Mouse (Mus musculus): ENCODE data around the gene Atp13a3. TPM values are rescaled to one million over a fixed set of nuclear protein-coding genes. Genes with fewer than 3 reads are reported as not detected.

Atp13a3 gene
- polyA plus RNA-seq, 1 experiment from 2014 or later, result 7.8 TPM

DNA sequence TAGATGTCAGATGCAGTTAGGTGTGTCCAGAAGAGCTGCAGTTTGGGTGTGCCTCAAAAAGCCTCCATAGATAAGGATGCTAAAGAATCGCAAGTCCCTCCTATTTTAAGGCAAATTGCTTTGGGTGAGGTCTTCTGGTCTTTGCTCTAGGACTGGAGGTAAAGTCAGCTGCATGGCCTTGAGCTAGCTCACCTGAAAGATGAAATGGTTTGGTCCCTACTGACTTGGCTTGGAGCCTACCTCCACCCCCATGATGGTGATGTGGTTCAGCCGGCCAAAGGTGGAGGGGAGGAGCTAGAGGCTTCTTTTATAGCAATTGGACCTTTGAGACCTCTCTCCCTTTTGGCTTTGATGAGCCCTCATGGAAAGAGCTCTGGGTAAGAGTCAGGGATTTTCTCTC lies 1.7 kb upstream of the Atp13a3 start:
- H3K27ac ChIP-seq (replicated peaks), result no peak overlapping the region
- H3K4me2 ChIP-seq, result no peak overlapping the region
- WGBS, result 81% methylated on average over 2 of the region's 2 CpGs
- no peak overlapping the region for H3K4me3 ChIP-seq (replicated peaks)
- H3K27me3 ChIP-seq (replicated peaks), result no peaks in the 10 kb centered on the region
- H3K9me3 ChIP-seq (replicated peaks), result no peaks in the 10 kb centered on the region
- no peaks in the 10 kb centered on the region for H3K4me1 ChIP-seq
- no peaks in the 10 kb centered on the region for H3K36me3 ChIP-seq
- no peak overlapping the region for H3K9ac ChIP-seq (replicated peaks)
- ATAC-seq (ENCODE audit: low FRiP score), result no peak

DNA sequence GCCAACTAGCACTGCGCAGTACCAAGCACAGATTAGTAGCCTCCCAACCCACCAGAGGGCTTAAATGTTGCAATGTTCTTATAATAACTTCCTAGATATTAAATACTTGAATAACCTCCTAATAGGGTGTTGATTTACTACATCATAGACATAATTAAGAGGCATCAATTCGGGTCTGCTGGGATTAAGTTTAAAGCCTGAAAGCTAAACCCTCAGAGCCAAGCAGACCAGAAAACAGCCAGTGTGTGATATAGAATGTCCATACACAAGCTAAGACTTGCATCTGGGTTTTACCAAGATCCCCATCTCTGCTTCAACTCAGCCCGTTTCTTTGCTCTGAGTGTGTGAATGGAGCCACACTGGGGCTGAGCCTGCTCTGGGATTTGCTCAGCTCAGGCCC lies 2.2 kb downstream of the Atp13a3 start:
- no peak overlapping the region for H3K9ac ChIP-seq (replicated peaks)
- H3K27ac ChIP-seq (replicated peaks), result no peak overlapping the region
- WGBS, result 78% methylated on average over 3 of the region's 3 CpGs
- no peak overlapping the region for H3K4me2 ChIP-seq
- H3K27me3 ChIP-seq (replicated peaks), result no peaks in the 10 kb centered on the region
- ATAC-seq (ENCODE audit: low FRiP score), result no peak
- no peaks in the 10 kb centered on the region for H3K36me3 ChIP-seq
- H3K4me1 ChIP-seq, result no peaks in the 10 kb centered on the region
- no peak overlapping the region for H3K4me3 ChIP-seq (replicated peaks)
- H3K9me3 ChIP-seq (replicated peaks), result no peaks in the 10 kb centered on the region

GRCm38 (mm10) chr16:30397127-30398057 lies 8.4 kb downstream of the Atp13a3 start:
- 67% methylated on average over 15 of the region's 15 CpGs for WGBS
- Histone ChIP-seq H3K9ac (replicated peaks) (no peak overlapping the region), H3K4me3 (replicated peaks) (no peak overlapping the region), H3K4me2 (no peak overlapping the region), H3K9me3 (replicated peaks) (peaks cover 3% of the 10 kb centered on the region; the same call in 1 of the 2 replicates), H3K4me1 (peaks cover 4% of the 10 kb centered on the region; the same call in 1 of the 2 replicates), H3K36me3 (no peaks in the 10 kb centered on the region), H3K27ac (replicated peaks) (no peak overlapping the region), H3K27me3 (replicated peaks) (no peaks in the 10 kb centered on the region)
- no peak for ATAC-seq (ENCODE audit: low FRiP score)

GRCm38 (mm10) chr16:30395136-30395535 lies 10.6 kb downstream of the Atp13a3 start:
- Histone ChIP-seq H3K9ac (replicated peaks) (no peak overlapping the region), H3K27ac (replicated peaks) (no peak overlapping the region)

GRCm38 (mm10) chr16:30390650-30391340 lies 15.0 kb downstream of the Atp13a3 start:
- ATAC-seq (ENCODE audit: low FRiP score), result no peak
- no peak overlapping the region for H3K4me3 ChIP-seq (replicated peaks)
- peaks cover 3% of the 10 kb centered on the region; the same call in 1 of the 2 replicates for H3K9me3 ChIP-seq (replicated peaks)
- 96% methylated on average over 5 of the region's 5 CpGs for WGBS
- no peak overlapping the region for H3K4me2 ChIP-seq
- H3K9ac ChIP-seq (replicated peaks), result no peak overlapping the region
- H3K27ac ChIP-seq (replicated peaks), result no peak overlapping the region
- peaks cover 27% of the 10 kb centered on the region for H3K4me1 ChIP-seq
- H3K27me3 ChIP-seq (replicated peaks), result no peaks in the 10 kb centered on the region
- H3K36me3 ChIP-seq, result no peaks in the 10 kb centered on the region

More at GRCm38 (mm10) chr16:30395136-30395535, 10.6 kb downstream of the Atp13a3 start:
- Histone ChIP-seq H3K27me3 (replicated peaks) (no peaks in the 10 kb centered on the region), H3K9me3 (replicated peaks) (peaks cover 3% of the 10 kb centered on the region; the same call in 1 of the 2 replicates), H3K36me3 (no peaks in the 10 kb centered on the region), H3K4me1 (peaks cover 4% of the 10 kb centered on the region; the same call in 1 of the 2 replicates), H3K4me3 (replicated peaks) (no peak overlapping the region), H3K4me2 (no peak overlapping the region)
- no peak for ATAC-seq (ENCODE audit: low FRiP score)
- 81% methylated on average over 2 of the region's 2 CpGs for whole genome bisulfite sequencing

DNA sequence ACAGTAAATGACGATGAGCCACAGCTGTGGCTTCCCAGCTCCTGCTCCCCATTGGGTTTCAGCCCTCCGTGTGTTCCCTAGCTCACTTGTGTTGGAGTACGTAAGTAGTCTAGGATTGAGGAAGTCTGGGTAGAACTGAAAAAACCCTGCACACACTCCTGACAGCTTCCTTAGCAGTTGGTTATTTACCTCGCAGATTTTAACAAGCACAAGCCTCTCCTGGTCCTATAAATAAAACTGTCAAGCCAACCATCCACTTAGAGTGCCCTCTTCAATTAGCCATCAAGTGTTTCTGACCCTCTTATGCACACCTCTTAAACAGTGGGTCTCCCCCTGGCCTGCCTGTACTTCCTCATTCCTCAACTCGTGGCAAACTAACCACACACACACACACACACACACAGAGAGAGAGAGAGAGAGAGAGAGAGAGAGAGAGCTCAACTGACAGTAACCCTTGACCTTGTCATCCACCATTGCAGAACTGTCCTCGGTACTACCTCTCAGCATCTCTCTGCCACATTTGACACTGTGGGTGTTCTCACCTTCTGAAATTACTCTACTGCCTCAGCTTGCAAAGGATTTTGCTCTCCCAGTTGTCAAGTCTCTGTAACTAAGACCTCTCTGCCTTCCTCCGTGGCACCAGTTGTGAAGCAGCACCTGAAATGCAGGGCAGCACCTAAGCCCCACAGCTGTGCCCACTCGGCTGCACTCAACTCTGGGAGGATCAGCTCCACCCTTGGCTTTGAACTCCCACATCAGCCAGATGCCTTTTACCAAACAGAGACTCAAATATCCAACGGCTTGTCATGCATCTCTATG lies 15.7 kb downstream of the Atp13a3 start:
- H3K4me2 ChIP-seq, result peak overlapping the region; percentile 89
- 70% methylated on average over 9 of the region's 9 CpGs for WGBS
- no peak for ATAC-seq (ENCODE audit: low FRiP score)
- peak overlapping the region; percentile 90 for H3K27ac ChIP-seq (replicated peaks)
- peaks cover 3% of the 10 kb centered on the region; the same call in 1 of the 2 replicates for H3K9me3 ChIP-seq (replicated peaks)
- no peaks in the 10 kb centered on the region for H3K36me3 ChIP-seq
- H3K4me1 ChIP-seq, result peaks cover 27% of the 10 kb centered on the region
- H3K4me3 ChIP-seq (replicated peaks), result peak overlapping the region; percentile 88
- H3K9ac ChIP-seq (replicated peaks), result peak overlapping the region; percentile 74
- no peaks in the 10 kb centered on the region for H3K27me3 ChIP-seq (replicated peaks)

DNA sequence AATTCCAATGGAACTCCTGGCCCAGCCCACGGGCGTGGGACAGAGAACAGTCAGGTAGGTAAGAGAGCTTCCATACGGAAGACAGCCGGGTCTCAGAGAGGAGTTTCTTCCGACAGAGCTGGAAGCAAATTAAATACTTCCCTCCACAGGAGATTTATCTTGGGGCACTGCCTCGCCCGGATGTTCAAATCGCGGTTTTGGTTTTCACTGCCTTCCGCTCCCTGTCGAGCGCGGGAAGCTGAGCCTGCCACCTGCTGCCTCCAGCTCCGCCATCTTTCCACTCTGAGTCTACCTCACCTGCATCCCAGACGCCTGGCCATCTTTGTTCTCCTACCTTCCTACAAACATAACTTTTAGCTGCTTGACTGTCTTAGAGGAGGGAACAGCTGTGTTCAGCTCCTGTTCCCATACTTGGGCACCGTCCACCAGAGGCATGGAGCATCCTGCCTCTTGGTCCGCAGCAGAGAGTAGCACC lies 16.5 kb downstream of the Atp13a3 start:
- Histone ChIP-seq H3K4me2 (peak overlapping the region; percentile 89), H3K27me3 (replicated peaks) (no peaks in the 10 kb centered on the region), H3K4me1 (peaks cover 27% of the 10 kb centered on the region), H3K9ac (replicated peaks) (peak overlapping the region; percentile 74), H3K27ac (replicated peaks) (peak overlapping the region; percentile 90), H3K9me3 (replicated peaks) (peaks cover 3% of the 10 kb centered on the region; the same call in 1 of the 2 replicates), H3K36me3 (no peaks in the 10 kb centered on the region), H3K4me3 (replicated peaks) (peak overlapping the region; percentile 88)
- peak; percentile 47 for ATAC-seq (ENCODE audit: low FRiP score)
- WGBS, result 4% methylated on average over 17 of the region's 17 CpGs

GRCm38 (mm10) chr16:30388522-30389209 lies 17.1 kb downstream of the Atp13a3 start:
- Histone ChIP-seq H3K4me2 (peak overlapping the region; percentile 89), H3K27me3 (replicated peaks) (no peaks in the 10 kb centered on the region), H3K4me3 (replicated peaks) (peak overlapping the region; percentile 88), H3K36me3 (no peaks in the 10 kb centered on the region), H3K27ac (replicated peaks) (peak overlapping the region; percentile 90), H3K9me3 (replicated peaks) (peaks cover 3% of the 10 kb centered on the region; the same call in 1 of the 2 replicates), H3K4me1 (peaks cover 27% of the 10 kb centered on the region), H3K9ac (replicated peaks) (peak overlapping the region; percentile 74)
- peak; percentile 95 for ATAC-seq (ENCODE audit: low FRiP score)
- WGBS, result under 1% methylated on average over 37 of the region's 76 CpGs

DNA sequence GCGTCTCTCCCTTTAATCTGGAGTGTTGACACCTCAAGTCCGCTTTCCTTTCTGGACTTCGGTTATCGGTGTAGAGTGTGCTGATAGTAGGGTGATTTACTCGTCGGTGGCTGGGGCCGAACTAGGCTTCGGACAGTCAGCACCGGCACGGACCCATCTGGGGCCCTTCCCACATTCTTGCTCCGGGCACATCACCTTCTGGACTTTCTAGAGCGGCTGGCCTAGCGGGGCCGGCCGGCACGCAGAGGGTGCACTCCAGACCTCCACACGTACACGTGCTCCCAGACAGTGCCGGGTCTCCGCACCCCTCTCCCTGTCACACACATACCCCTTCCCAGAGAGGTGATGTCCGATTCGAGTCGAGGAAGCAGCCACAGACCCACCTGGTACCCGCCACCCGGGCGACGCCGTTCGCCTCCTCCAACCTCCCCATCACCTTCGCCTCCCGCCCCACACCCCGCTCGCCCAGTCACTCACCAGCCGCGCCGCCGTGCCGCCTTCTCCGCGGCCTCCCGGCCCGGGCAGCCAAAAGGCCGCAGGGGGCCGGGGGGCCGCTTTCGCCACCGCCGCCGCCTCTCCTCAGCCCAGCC lies 17.8 kb downstream of the Atp13a3 start:
- Histone ChIP-seq H3K4me1 (peaks cover 27% of the 10 kb centered on the region), H3K9me3 (replicated peaks) (peaks cover 2% of the 10 kb centered on the region; the same call in 1 of the 2 replicates), H3K9ac (replicated peaks) (peak overlapping the region; percentile 74), H3K4me2 (peak overlapping the region; percentile 89), H3K27me3 (replicated peaks) (no peaks in the 10 kb centered on the region), H3K27ac (replicated peaks) (peak overlapping the region; percentile 90), H3K4me3 (replicated peaks) (peak overlapping the region; percentile 88), H3K36me3 (peaks cover 2% of the 10 kb centered on the region; the same call in 1 of the 2 replicates)
- WGBS, result under 1% methylated on average over 47 of the region's 49 CpGs
- ATAC-seq (ENCODE audit: low FRiP score), result peak; percentile 68

DNA sequence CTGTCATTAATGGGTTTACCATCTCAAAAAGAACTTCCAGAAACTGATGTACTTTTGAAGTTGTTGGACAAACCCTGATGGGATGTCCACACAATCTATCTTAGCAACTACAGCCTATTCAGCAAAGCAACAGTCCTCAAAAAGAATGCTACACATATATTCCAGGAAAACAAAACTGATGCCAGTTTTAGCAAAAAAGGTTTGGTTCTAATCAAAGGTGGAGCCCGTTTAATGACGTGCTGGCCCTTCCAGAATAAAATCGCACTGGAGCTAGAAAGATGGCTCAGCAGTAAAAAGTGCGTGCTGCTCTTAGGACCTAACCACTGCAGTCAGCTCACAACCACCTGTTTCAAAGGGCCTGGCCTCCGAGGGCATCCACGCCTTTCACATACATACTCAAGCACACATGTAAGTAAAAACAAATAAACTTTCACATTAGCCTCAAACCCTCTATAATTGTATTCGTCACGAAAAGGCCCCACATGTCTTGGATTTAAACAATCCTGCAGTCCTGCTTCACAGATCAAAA lies 18.8 kb downstream of the Atp13a3 start:
- Histone ChIP-seq H3K4me2 (peak overlapping the region; percentile 89), H3K36me3 (peaks cover 2% of the 10 kb centered on the region; the same call in 1 of the 2 replicates), H3K9ac (replicated peaks) (no peak overlapping the region), H3K27me3 (replicated peaks) (no peaks in the 10 kb centered on the region), H3K4me3 (replicated peaks) (peak overlapping the region; percentile 88), H3K9me3 (replicated peaks) (no peaks in the 10 kb centered on the region), H3K27ac (replicated peaks) (no peak overlapping the region), H3K4me1 (peaks cover 27% of the 10 kb centered on the region)
- WGBS, result 66% methylated on average over 8 of the region's 8 CpGs
- ATAC-seq (ENCODE audit: low FRiP score), result no peak
